Mouse (Mus musculus) myocyte (in vitro differentiated cells): ENCODE results near the gene Amh. TPM values are rescaled to one million over a fixed set of nuclear protein-coding genes. Genes with fewer than 3 reads are reported as not detected.
A peak's percentile ranks its signal among the peaks of the same experiment; 100 is the strongest.

ENCODE experiments used
- H3K27me3 ChIP-seq: one replicate; pipeline ENCODE4 v1.6.1; 2011; ENCODE audit not compliant: control insufficient read depth, insufficient read depth, insufficient read length
- H3K36me3 ChIP-seq: one replicate; pipeline ENCODE4 v1.6.1; 2011; ENCODE audit not compliant: control insufficient read depth, insufficient read depth
- H3K4me2 ChIP-seq: one replicate; pipeline ENCODE4 v1.6.1; 2011; ENCODE audit warnings: low read depth, control low read depth
- H3K4me3 ChIP-seq: one replicate; pipeline ENCODE4 v1.5.1; 2011; ENCODE audit warnings: mild to moderate bottlenecking, control low read depth, moderate library complexity
- H3K79me2 ChIP-seq: one replicate; pipeline ENCODE4 v1.6.1; 2011; ENCODE audit not compliant: control insufficient read depth, insufficient read depth
- H3ac ChIP-seq: one replicate; pipeline ENCODE4 v1.6.1; 2011; ENCODE audit not compliant: control insufficient read depth, insufficient read length
- CEBPB ChIP-seq: IDR thresholded peaks from 2 replicates; pipeline ENCODE4 v1.6.1; 2011; ENCODE audit warnings: mild to moderate bottlenecking, moderate library complexity; ENCODE audit not compliant: poor library complexity, insufficient read depth, severe bottlenecking
- E2F4 ChIP-seq: IDR thresholded peaks from one replicate; pipeline ENCODE4 v1.6.1; 2011; ENCODE audit warnings: mild to moderate bottlenecking, control low read depth, moderate library complexity; ENCODE audit not compliant: insufficient read depth
- MAX ChIP-seq: IDR thresholded peaks from one replicate; pipeline ENCODE4 v1.6.1; 2011; ENCODE audit warnings: low read depth, mild to moderate bottlenecking, control low read depth
- MYOD1 ChIP-seq, 3 experiments: IDR thresholded peaks; one replicate each; pipeline ENCODE4 v1.6.1; 2011; ENCODE audit warnings: control low read depth in 2 of 3, low read depth in 2 of 3, mild to moderate bottlenecking in 2 of 3, moderate library complexity in 1 of 3; ENCODE audit not compliant: insufficient read length in 2 of 3, control insufficient read depth in 1 of 3
- MYOG ChIP-seq, 3 experiments: IDR thresholded peaks; one replicate each; pipeline ENCODE4 v1.6.1; 2011; ENCODE audit warnings: control low read depth in 2 of 3, low read depth in 2 of 3, mild to moderate bottlenecking in 2 of 3; ENCODE audit not compliant: insufficient read length in 2 of 3, control insufficient read depth in 1 of 3, insufficient read depth in 1 of 3
- POLR2A ChIP-seq: IDR thresholded peaks from one replicate; pipeline ENCODE4 v1.6.1; 2011; ENCODE audit warnings: low read depth, mild to moderate bottlenecking, control low read depth, moderate library complexity; ENCODE audit not compliant: insufficient read length
- POLR2AphosphoS2 ChIP-seq: IDR thresholded peaks from one replicate; pipeline ENCODE4 v1.6.1; 2011; ENCODE audit warnings: low read depth, control low read depth; ENCODE audit not compliant: insufficient read length
- REST ChIP-seq: IDR thresholded peaks from one replicate; pipeline ENCODE4 v1.6.1; 2011; ENCODE audit warnings: mild to moderate bottlenecking, control low read depth, moderate library complexity; ENCODE audit not compliant: insufficient read depth, insufficient read length
- SRF ChIP-seq: IDR thresholded peaks from one replicate; pipeline ENCODE4 v1.6.1; 2011; ENCODE audit warnings: low read depth; ENCODE audit not compliant: control insufficient read depth, insufficient read length
- TCF12 ChIP-seq: IDR thresholded peaks from one replicate; pipeline ENCODE4 v1.6.1; 2011; ENCODE audit warnings: mild to moderate bottlenecking, control low read depth; ENCODE audit not compliant: poor library complexity, insufficient read depth, severe bottlenecking
- TCF3 ChIP-seq: IDR thresholded peaks from one replicate; pipeline ENCODE4 v1.6.1; 2011; ENCODE audit warnings: low read depth, control low read depth; ENCODE audit not compliant: insufficient read length
- USF1 ChIP-seq: IDR thresholded peaks from one replicate; pipeline ENCODE4 v1.6.1; 2011; ENCODE audit warnings: low read depth, mild to moderate bottlenecking, control low read depth, moderate library complexity
- polyA plus RNA-seq: library from polyadenylated mRNA; unstranded; fragments of >200 nt; fragmentation: generic; extraction: Trizol; gene quantifications from one replicate; pipeline ENCODE4 v1.2.1, GENCODE M21; 2012; ENCODE audit warnings: missing spikeins

Amh gene
- polyA plus RNA-seq, 1 experiment, result 0.76 TPM

GRCm38 (mm10) chr10:80765746-80766145 is 39.3 kb upstream of the Amh start:
- H3K79me2 ChIP-seq, result peaks cover 52% of the 10 kb centered on the region
- TF ChIP-seq TCF3, result no peak
- no peak for TF ChIP-seq POLR2AphosphoS2
- TF ChIP-seq TCF12, result no peak
- TF ChIP-seq MYOD1 (IDR thresholded peaks at IDR 0.05; ENCODE audit: control insufficient read depth in 1 of 3, insufficient read length in 2 of 3, low read depth in 2 of 3), result no peak
- TF ChIP-seq MAX, result no peak
- TF ChIP-seq E2F4, result no peak
- TF ChIP-seq USF1, result no peak
- TF ChIP-seq REST, result no peak
- no peak for TF ChIP-seq POLR2A
- no peak for TF ChIP-seq CEBPB
- no peak for TF ChIP-seq MYOG (IDR thresholded peaks at IDR 0.05; ENCODE audit: control insufficient read depth in 1 of 3, insufficient read depth in 1 of 3, insufficient read length in 2 of 3, low read depth in 2 of 3)
- no peak overlapping the region for H3ac ChIP-seq
- H3K4me2 ChIP-seq, result no peak overlapping the region
- H3K4me3 ChIP-seq, result no peak overlapping the region
- H3K36me3 ChIP-seq, result peaks cover 23% of the 10 kb centered on the region
- H3K27me3 ChIP-seq, result no peaks in the 10 kb centered on the region

DNA sequence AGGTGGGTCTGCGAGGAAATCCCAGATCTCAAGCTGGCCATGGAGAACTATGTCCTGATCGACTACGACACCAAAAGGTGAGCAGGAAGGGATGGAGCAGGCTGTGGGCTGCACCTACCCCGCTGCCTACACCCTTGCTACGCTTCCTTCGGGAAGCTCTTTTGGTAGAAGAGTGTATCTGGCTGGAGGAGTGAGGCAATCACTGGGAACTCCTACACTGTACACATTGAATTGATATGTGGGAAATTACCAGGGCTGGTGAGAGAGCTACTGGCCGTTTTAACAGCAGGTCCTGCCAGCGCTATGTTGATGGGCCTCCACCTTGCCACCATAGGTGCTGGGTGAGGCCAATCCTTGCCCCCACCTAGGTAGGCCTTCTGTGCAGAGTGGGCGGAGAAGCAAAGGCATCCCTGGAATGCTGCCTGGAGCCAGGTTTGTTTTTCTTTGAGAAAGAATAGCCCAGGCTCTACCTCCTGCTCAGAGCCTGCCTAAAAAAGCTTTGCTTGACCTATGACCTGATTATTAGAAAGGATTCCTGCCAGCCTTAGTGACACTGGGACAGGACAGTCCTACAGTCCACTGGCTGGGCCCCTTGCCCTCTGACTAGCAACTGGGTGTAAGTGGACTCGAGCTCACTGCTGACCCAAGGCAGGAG is 38.8 kb upstream of the Amh start:
- no peak overlapping the region for H3ac ChIP-seq
- H3K27me3 ChIP-seq, result no peaks in the 10 kb centered on the region
- H3K36me3 ChIP-seq, result peaks cover 26% of the 10 kb centered on the region
- H3K4me3 ChIP-seq, result no peak overlapping the region
- H3K4me2 ChIP-seq, result no peak overlapping the region
- TF ChIP-seq E2F4, result no peak
- no peak for TF ChIP-seq POLR2A
- no peak for TF ChIP-seq USF1
- peaks cover 46% of the 10 kb centered on the region for H3K79me2 ChIP-seq

DNA sequence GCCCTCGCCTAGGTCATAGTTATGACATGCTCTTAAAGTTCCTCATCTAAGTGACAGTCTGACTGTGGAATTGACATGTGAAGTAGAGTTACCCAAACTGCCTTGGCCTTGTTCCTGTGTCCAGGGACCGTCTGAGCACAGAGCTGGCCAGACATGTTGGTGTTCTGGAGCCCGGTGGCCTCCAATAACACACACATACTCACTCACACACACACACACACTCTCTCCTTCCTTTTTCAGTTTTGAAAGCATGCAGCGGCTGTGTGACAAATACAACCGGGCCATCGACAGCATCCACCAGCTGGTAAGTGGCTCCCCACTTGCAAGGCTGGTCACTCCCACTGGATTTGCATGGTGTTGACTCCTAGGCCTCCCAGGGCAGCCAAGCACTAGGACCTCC is 36.7 kb upstream of the Amh start:
- no peaks in the 10 kb centered on the region for H3K27me3 ChIP-seq
- peaks cover 26% of the 10 kb centered on the region for H3K79me2 ChIP-seq
- peaks cover 27% of the 10 kb centered on the region for H3K36me3 ChIP-seq
- no peak overlapping the region for H3K4me3 ChIP-seq
- TF ChIP-seq TCF12, result no peak
- H3ac ChIP-seq, result no peak overlapping the region
- no peak overlapping the region for H3K4me2 ChIP-seq

DNA sequence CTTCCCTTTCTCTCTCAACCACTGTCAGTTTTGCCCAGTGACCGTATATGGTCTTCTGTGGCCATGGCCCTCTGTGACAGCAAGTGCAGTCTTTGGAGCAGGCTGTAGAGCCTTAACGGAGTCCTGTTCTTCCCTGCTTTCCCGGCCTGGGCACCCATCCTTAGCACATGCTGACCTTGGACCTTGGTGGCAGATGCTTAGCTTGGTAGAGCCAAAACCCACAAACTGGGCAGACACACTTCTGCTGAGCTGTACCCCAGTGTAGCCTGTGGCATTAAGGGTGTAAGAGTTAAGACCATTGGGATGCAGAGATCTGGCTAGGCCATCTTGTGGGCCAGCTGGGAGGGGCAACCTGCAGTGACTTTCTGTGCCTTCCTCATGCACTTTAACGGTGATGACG is 31.2 kb upstream of the Amh start:
- H3K36me3 ChIP-seq, result peaks cover 30% of the 10 kb centered on the region
- H3K4me3 ChIP-seq, result no peak overlapping the region
- no peaks in the 10 kb centered on the region for H3K79me2 ChIP-seq
- no peaks in the 10 kb centered on the region for H3K27me3 ChIP-seq
- H3K4me2 ChIP-seq, result peak overlapping the region; percentile 7
- H3ac ChIP-seq, result no peak overlapping the region
- TF ChIP-seq MYOD1 (IDR thresholded peaks at IDR 0.05; ENCODE audit: control insufficient read depth in 1 of 3, insufficient read length in 2 of 3, low read depth in 2 of 3) (no peak), USF1 (no peak), POLR2A (no peak), MYOG (IDR thresholded peaks at IDR 0.05; ENCODE audit: control insufficient read depth in 1 of 3, insufficient read depth in 1 of 3, insufficient read length in 2 of 3, low read depth in 2 of 3) (no peak), POLR2AphosphoS2 (no peak), TCF12 (no peak), MAX (no peak), REST (no peak), CEBPB (no peak), TCF3 (no peak), E2F4 (no peak), SRF (no peak)

- H3K79me2 ChIP-seq, result no peaks in the 10 kb centered on the region
- H3K4me2 ChIP-seq, result peak overlapping the region; percentile 7
Measured at GRCm38 (mm10) chr10:80774549-80774948, 30.5 kb upstream of the Amh start.

More at GRCm38 (mm10) chr10:80774549-80774948, 30.5 kb upstream of the Amh start:
- Histone ChIP-seq H3K4me3 (no peak overlapping the region), H3K36me3 (peaks cover 33% of the 10 kb centered on the region), H3K27me3 (no peaks in the 10 kb centered on the region), H3ac (no peak overlapping the region)
- TF ChIP-seq E2F4 (no peak), SRF (peak; percentile 38), MAX (no peak), MYOG (IDR thresholded peaks at IDR 0.05; ENCODE audit: control insufficient read depth in 1 of 3, insufficient read depth in 1 of 3, insufficient read length in 2 of 3, low read depth in 2 of 3) (no peak), POLR2A (no peak), REST (no peak), MYOD1 (IDR thresholded peaks at IDR 0.05; ENCODE audit: control insufficient read depth in 1 of 3, insufficient read length in 2 of 3, low read depth in 2 of 3) (peak in 2 of 3 experiments; percentile 6 to 62), POLR2AphosphoS2 (no peak), USF1 (no peak)
